Mouse (Mus musculus) embryonic fibroblast, embryonic 13.5 days (primary cell): ENCODE measurements around the gene Washc4. TPM values are rescaled to one million over a fixed set of nuclear protein-coding genes. Genes with fewer than 3 reads are reported as not detected.
"Not testable (repeated sequence)": the region's sequence is repeated elsewhere in the genome, so short reads cannot be mapped to it uniquely, and the experiment has no call there.

Experiments
- H3K27ac ChIP-seq: 2 replicates; pipeline ENCODE4 v1.5.1; 2012; ENCODE audit warnings: low read length, control low read depth, inconsistent platforms; ENCODE audit not compliant: insufficient read depth
- H3K4me1 ChIP-seq: 2 replicates; pipeline ENCODE4 v1.6.1; 2011; ENCODE audit warnings: low read length; ENCODE audit not compliant: control insufficient read depth, insufficient read depth
- H3K4me3 ChIP-seq: 2 replicates; pipeline ENCODE4 v1.5.1; 2011; ENCODE audit warnings: mild to moderate bottlenecking, control low read depth, low read length; ENCODE audit not compliant: insufficient read depth
- CTCF ChIP-seq: IDR thresholded peaks from 2 replicates; pipeline ENCODE4 v1.5.1; 2011; ENCODE audit warnings: mild to moderate bottlenecking, control low read depth, low read length, moderate library complexity, borderline replicate concordance; ENCODE audit not compliant: insufficient read depth
- POLR2A ChIP-seq: IDR thresholded peaks from 2 replicates; pipeline ENCODE4 v1.6.1; 2011; ENCODE audit warnings: low read depth, mild to moderate bottlenecking, control low read depth, low read length, moderate library complexity
- polyA plus RNA-seq: library from polyadenylated mRNA; stranded (reverse); fragments of >200 nt; gene quantifications from 2 replicates; pipeline ENCODE4 v1.2.4, GENCODE M21; 2011; ENCODE audit warnings: low read depth; ENCODE audit not compliant: missing spikeins, insufficient read length

The Washc4 gene
- polyA plus RNA-seq = 51.6 and 60.8 TPM in 2 replicates

- Histone ChIP-seq H3K4me3 (peak within 1 kb of the TSS; percentile 97), H3K4me1 (0 out of 2 replicates have a peak, but pooled peaks cover 2% of the 10 kb centered on the region), H3K27ac (peak within 1 kb of the TSS; percentile 69)
- TF ChIP-seq POLR2A (peak; percentile 89; the same call in 1 of the 2 replicates), CTCF (no peak)
Measured at GRCm38 (mm10) chr10:83543439-83544102, at the start of gene Washc4. TSS of gene Washc4 (plus strand) at chr10:83543752.

GRCm38 (mm10) chr10:83497321-83497720 is 46.2 kb upstream of the Washc4 start:
- no peak overlapping the region for H3K27ac ChIP-seq
- no peak overlapping the region for H3K4me3 ChIP-seq
- no peaks in the 10 kb centered on the region for H3K4me1 ChIP-seq
- TF ChIP-seq CTCF (no peak), POLR2A (no peak)

- no peak overlapping the region for H3K4me3 ChIP-seq
- TF ChIP-seq CTCF = no peak
- TF ChIP-seq POLR2A = no peak
- H3K4me1 ChIP-seq = no peaks in the 10 kb centered on the region
- no peak overlapping the region for H3K27ac ChIP-seq
Measured at GRCm38 (mm10) chr10:83508962-83509660, 34.4 kb upstream of the Washc4 start.

- no peaks in the 10 kb centered on the region for H3K4me1 ChIP-seq
- TF ChIP-seq CTCF = no peak
- no peak for TF ChIP-seq POLR2A
- no peak overlapping the region for H3K27ac ChIP-seq
- H3K4me3 ChIP-seq = no peak overlapping the region
Measured at GRCm38 (mm10) chr10:83511304-83511703, 32.2 kb upstream of the Washc4 start.

GRCm38 (mm10) chr10:83513736-83514135 is 29.8 kb upstream of the Washc4 start:
- Histone ChIP-seq H3K4me1 (no peaks in the 10 kb centered on the region), H3K27ac (no peak overlapping the region), H3K4me3 (no peak overlapping the region)
- TF ChIP-seq CTCF = no peak
- TF ChIP-seq POLR2A = no peak

GRCm38 (mm10) chr10:83520990-83521389 is 22.6 kb upstream of the Washc4 start:
- TF ChIP-seq POLR2A = no peak
- TF ChIP-seq CTCF = no peak
- no peak overlapping the region for H3K27ac ChIP-seq
- H3K4me3 ChIP-seq = no peak overlapping the region
- no peaks in the 10 kb centered on the region for H3K4me1 ChIP-seq

GRCm38 (mm10) chr10:83524238-83524637 is 19.3 kb upstream of the Washc4 start:
- not testable (repeated sequence) for H3K27ac ChIP-seq, H3K4me3 ChIP-seq, H3K4me1 ChIP-seq

- TF ChIP-seq POLR2A (no peak), CTCF (no peak)
- no peak overlapping the region for H3K27ac ChIP-seq
- H3K4me3 ChIP-seq = no peak overlapping the region
Measured at GRCm38 (mm10) chr10:83530384-83530967, 13.1 kb upstream of the Washc4 start.

GRCm38 (mm10) chr10:83533258-83533909 is 10.2 kb upstream of the Washc4 start:
- peak overlapping the region; percentile 68 for H3K4me3 ChIP-seq
- peak overlapping the region; percentile 59 for H3K27ac ChIP-seq
- TF ChIP-seq POLR2A (peak; percentile 82), CTCF (no peak)

More at GRCm38 (mm10) chr10:83530384-83530967, 13.1 kb upstream of the Washc4 start:
- H3K4me1 ChIP-seq = no peaks in the 10 kb centered on the region

More at GRCm38 (mm10) chr10:83533258-83533909, 10.2 kb upstream of the Washc4 start:
- no peaks in the 10 kb centered on the region for H3K4me1 ChIP-seq
